Mouse (Mus musculus) small intestine, adult 2 months (tissue): ENCODE measurements at regions not wholly inside any gene's neighbourhood (a gene's known extent, or its start where the extent isn't known, plus 50 kb on each side); places are given as distances from the start of the nearest gene placed in this dataset.
"Not testable (repeated sequence)": the region's sequence is repeated elsewhere in the genome, so short reads cannot be mapped to it uniquely, and the experiment has no call there.

Experiments used
- H3K27ac ChIP-seq: fragments of 200-500 bp; 2 replicates; pipeline ENCODE4 v1.5.1; 2012; ENCODE audit warnings: low read depth, low read length, control low read depth, inconsistent platforms; ENCODE audit not compliant: insufficient read depth
- H3K27me3 ChIP-seq: fragments of 200-500 bp; 2 replicates; pipeline ENCODE4 v1.6.1; 2012; ENCODE audit warnings: mild to moderate bottlenecking, moderate library complexity, low read length, inconsistent platforms; ENCODE audit not compliant: control insufficient read depth, insufficient read depth
- H3K36me3 ChIP-seq: fragments of 200-500 bp; 2 replicates; pipeline ENCODE4 v1.6.1; 2012; ENCODE audit warnings: mild to moderate bottlenecking, low read length, control low read depth, inconsistent platforms; ENCODE audit not compliant: control insufficient read depth, insufficient read depth
- H3K4me1 ChIP-seq: fragments of 200-500 bp; 2 replicates; pipeline ENCODE4 v1.6.1; 2012; ENCODE audit warnings: low read length, inconsistent platforms, mixed read lengths; ENCODE audit not compliant: control insufficient read depth, insufficient read depth, insufficient read length
- H3K4me3 ChIP-seq: fragments of 200-500 bp; 2 replicates; pipeline ENCODE4 v1.5.1; 2012; ENCODE audit warnings: low read depth, mild to moderate bottlenecking, control low read depth, inconsistent platforms, low read length, moderate library complexity
- CTCF ChIP-seq: fragments of 200-500 bp; IDR thresholded peaks from 2 replicates; pipeline ENCODE4 v1.5.1; 2012; ENCODE audit warnings: low read depth, mild to moderate bottlenecking, control low read depth, inconsistent platforms, low read length, moderate library complexity, mixed read lengths; ENCODE audit not compliant: insufficient replicate concordance, insufficient read length; ENCODE audit errors: extremely low read depth
- POLR2A ChIP-seq: fragments of 200-500 bp; IDR thresholded peaks from 2 replicates; pipeline ENCODE4 v1.6.1; 2012; ENCODE audit warnings: low read depth, mild to moderate bottlenecking, control low read depth, inconsistent platforms, low read length, moderate library complexity
- WGBS: fragments of 180-500 bp; shearing (Covaris S2); methylation state at CpG from one replicate; pipeline ENCODE4 v1.1.7; 2018; 5-methylcytosine and 5-hydroxymethylcytosine counted together

GRCm38 (mm10) chr16:20838151-20838550, 103.8 kb upstream of the Thpo start:
- WGBS: 53% methylated on average over 2 of the region's 2 CpGs
- Histone ChIP-seq H3K27me3 (no peaks in the 10 kb centered on the region), H3K4me3 (no peak overlapping the region), H3K4me1 (no peaks in the 10 kb centered on the region), H3K27ac (no peak overlapping the region), H3K36me3 (no peaks in the 10 kb centered on the region)
- TF ChIP-seq POLR2A: no peak

DNA sequence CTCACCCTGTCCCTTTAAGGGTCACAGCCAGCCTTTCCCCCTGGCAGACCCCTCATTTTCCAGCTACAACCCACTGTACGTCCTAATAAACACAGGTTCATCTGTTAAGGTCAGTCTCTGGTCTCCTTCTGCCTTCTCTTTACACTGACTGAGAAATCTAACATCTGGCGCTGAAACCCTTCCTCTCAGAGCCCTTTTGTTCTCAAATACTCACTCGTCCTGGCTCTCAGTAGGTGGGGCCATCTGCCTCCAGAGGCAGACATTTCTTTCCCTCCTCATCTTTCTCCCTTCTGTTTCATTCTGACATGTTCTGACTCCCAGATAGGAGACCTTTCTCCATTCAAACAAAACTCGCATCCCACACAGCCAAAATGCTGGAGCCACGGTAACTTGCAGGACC, 102.6 kb upstream of the Thpo start:
- Histone ChIP-seq H3K27me3 (no peaks in the 10 kb centered on the region), H3K27ac (no peak overlapping the region), H3K36me3 (no peaks in the 10 kb centered on the region), H3K4me1 (no peaks in the 10 kb centered on the region), H3K4me3 (no peak overlapping the region)
- TF ChIP-seq CTCF (no peak), POLR2A (no peak)
- 79% methylated on average over 5 of the region's 5 CpGs for WGBS

- not testable (repeated sequence) for H3K36me3 ChIP-seq, H3K4me1 ChIP-seq, H3K27ac ChIP-seq, H3K27me3 ChIP-seq, H3K4me3 ChIP-seq
- 90% methylated on average over 10 of the region's 10 CpGs for WGBS
Measured at GRCm38 (mm10) chr16:20833838-20834237, 99.5 kb upstream of the Thpo start.

GRCm38 (mm10) chr16:20833301-20833700, 99.0 kb upstream of the Thpo start:
- whole genome bisulfite sequencing: 78% methylated on average over 8 of the region's 8 CpGs
- Histone ChIP-seq H3K27me3 (no peaks in the 10 kb centered on the region), H3K27ac (no peak overlapping the region), H3K36me3 (no peaks in the 10 kb centered on the region), H3K4me3 (no peak overlapping the region), H3K4me1 (no peaks in the 10 kb centered on the region)
- no peak for TF ChIP-seq POLR2A
- no peak for TF ChIP-seq CTCF

DNA sequence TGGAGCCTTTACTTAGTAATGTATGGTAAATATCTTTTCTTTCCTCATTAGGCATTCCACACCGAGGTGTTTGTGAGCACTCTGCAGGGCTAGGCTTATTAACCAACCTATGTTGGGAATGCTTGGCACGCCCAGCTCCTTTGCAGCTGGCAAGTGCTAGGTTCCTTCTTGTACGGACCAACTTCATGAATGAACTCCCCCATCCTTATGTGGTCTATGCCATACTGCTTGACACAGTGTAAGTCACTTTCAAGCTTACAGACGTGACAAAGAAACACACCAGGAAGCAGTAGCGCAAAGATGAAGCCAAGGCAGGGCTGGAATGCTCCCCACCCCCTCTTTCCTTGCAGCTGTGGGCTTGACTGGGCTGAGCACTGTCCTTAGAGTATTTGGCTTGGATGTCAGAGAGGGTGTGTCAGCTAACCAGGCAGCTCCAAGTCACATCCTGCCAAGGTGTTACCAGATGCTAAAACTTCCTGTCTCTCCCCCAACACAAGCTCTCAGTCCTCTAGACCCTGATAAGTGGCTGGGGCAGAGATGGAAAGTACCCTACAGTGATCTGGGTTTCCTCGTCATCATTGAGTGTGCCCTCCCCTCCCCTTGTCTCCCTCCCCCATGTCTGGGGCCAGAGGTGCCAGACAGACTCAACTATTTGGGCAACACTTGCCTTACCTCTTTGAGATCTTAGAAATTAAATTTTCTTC, 95.6 kb upstream of the Thpo start:
- H3K27ac ChIP-seq: no peak overlapping the region
- H3K4me1 ChIP-seq: no peaks in the 10 kb centered on the region
- H3K4me3 ChIP-seq: no peak overlapping the region
- WGBS: 38% methylated on average over 6 of the region's 6 CpGs
- no peaks in the 10 kb centered on the region for H3K36me3 ChIP-seq
- no peaks in the 10 kb centered on the region for H3K27me3 ChIP-seq
- TF ChIP-seq CTCF: no peak
- no peak for TF ChIP-seq POLR2A

- Histone ChIP-seq H3K27ac (no peak overlapping the region), H3K4me1 (no peaks in the 10 kb centered on the region), H3K27me3 (no peaks in the 10 kb centered on the region), H3K36me3 (no peaks in the 10 kb centered on the region), H3K4me3 (no peak overlapping the region)
- WGBS: 69% methylated on average over 5 of the region's 5 CpGs
- no peak for TF ChIP-seq CTCF
- no peak for TF ChIP-seq POLR2A
Measured at GRCm38 (mm10) chr16:20828996-20829731, 94.9 kb upstream of the Thpo start.

- Histone ChIP-seq H3K27ac (no peak overlapping the region), H3K27me3 (no peaks in the 10 kb centered on the region), H3K4me3 (no peak overlapping the region), H3K4me1 (no peaks in the 10 kb centered on the region), H3K36me3 (no peaks in the 10 kb centered on the region)
- 81% methylated on average over 7 of the region's 7 CpGs for WGBS
- no peak for TF ChIP-seq CTCF
- TF ChIP-seq POLR2A: no peak
Measured at GRCm38 (mm10) chr16:20824226-20824625, 89.9 kb upstream of the Thpo start.
